Mouse (Mus musculus): ENCODE data around the gene Slc22a23.

Slc22a23 gene

DNA sequence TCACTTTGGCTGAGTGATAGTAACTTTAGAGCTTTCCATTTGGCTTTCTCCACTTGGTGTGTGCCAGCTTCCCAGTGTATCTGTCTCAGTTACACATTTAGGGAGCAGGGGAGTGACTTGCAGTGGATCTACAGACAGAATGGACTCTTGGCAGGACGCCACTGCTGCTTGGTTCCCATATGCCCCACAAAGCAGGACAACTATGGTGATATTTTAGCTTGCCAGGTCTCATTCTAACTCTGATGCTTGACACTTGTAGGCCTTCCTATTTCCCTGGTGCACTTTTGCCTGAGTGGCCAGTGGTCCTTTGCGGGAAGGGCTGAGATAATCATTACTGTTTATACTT lies 188.2 kb downstream of the Slc22a23 start:
- DNase-seq, result no peak

DNA sequence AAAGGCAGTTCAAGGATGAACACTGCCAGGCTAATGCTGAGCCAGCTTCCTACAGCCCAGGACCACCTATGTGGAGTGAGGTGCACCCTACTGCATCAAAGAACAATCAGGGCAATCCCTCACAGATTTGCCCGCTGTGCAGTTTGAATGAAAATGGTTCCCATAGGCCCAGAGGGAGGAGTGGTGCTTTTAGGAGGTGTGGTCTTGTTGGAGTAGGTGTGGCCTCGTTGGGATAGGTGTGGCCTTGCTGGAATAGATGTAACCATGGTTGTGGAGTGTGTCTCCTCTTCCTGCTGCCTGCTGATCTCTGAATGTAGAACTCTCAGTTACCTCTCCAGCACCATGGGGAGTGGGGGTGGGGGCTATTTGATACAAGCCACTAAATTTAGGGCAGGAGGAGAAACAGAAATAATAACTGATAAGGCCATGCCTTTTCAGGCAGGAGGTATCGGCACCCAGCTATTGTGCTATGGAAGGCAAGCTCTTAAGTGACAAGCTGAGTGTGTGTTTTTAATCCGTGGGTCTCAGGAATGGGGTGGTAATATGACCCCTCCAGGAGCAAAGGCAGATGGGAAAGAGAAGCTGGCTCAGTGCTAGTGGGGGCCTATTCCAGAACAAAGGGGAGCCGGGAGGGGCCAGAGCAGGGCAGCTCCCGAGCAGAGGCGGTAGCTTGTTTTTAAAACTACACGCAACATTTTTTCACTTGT lies 188.7 kb downstream of the Slc22a23 start:
- no peak for DNase-seq

DNA sequence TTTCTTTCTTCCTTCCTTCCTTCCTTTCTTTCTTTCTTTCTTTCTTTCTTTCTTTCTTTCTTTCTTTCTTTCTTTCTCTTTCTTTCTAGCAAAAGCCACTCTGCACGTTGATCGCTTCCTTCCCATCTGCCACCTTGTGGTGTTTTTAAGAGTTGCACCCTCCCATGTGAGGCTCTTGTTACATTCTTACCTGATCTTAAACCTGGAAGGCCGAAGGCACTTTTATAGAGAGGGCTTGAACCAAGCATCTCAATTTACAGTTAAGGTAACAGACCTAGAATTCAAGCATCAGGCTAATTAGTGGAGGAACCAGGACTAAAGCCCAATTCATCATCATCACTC lies 190.1 kb downstream of the Slc22a23 start:
- DNase-seq, result peak; percentile 76

DNA sequence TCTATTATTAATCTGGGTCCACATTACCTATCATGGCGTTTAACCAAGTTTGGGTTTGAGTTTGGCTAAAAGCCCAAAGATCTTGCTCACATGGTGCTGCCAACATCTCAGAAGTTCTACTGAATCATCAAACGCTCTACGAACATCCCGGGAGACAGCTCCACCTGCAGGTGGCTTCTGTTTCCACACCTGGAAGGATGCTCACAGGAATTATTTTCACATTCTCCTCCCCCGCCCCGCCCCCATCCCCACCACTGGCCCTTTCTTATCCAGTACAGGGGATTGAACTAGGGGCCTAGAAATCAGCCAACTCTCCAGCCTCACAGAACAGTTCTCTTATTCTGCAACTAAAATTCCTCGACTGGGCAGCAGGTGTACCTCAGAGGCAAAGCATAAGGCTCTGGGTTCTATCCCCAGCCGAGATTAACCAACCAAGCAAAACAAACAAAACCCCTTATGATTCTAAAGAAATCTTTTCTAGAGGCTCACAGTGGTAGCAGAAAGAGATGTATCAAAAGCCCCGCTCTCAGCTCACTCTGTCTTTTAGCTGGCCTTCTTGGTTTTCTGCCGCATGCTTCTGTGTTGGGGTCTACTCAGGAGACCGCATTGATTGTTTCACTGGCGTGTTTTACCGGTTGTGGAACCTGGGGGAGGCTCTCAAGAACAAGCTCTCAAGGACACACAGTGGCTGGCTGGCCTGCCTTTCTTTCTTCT lies 190.6 kb downstream of the Slc22a23 start:
- DNase-seq, result peak; percentile 87

GRCm38 (mm10) chr13:34153254-34154011 lies 191.5 kb downstream of the Slc22a23 start:
- no peak for DNase-seq

GRCm38 (mm10) chr13:34152695-34153094 lies 192.3 kb downstream of the Slc22a23 start:
- no peak for DNase-seq

DNA sequence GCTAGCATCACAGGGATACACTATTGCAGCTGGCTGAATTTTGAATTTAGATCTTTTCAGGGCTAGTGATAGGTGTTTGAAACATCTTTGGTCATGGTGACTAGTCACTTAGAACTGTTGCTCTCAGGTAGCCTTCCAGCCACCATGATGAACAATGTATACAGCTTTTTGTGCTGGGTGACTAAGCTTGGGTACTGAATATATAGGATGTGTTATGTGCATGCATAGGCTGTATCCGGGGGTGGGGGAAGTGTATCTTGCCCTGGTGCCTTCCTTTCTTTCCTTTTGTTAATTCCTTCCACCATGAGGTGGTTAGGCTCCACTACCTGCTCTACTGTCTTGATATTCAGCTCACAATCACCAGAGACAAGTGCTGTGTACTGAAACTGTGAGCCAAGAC lies 193.6 kb downstream of the Slc22a23 start:
- no peak for DNase-seq

GRCm38 (mm10) chr13:34150271-34151027 lies 194.5 kb downstream of the Slc22a23 start:
- DNase-seq, result no peak

DNA sequence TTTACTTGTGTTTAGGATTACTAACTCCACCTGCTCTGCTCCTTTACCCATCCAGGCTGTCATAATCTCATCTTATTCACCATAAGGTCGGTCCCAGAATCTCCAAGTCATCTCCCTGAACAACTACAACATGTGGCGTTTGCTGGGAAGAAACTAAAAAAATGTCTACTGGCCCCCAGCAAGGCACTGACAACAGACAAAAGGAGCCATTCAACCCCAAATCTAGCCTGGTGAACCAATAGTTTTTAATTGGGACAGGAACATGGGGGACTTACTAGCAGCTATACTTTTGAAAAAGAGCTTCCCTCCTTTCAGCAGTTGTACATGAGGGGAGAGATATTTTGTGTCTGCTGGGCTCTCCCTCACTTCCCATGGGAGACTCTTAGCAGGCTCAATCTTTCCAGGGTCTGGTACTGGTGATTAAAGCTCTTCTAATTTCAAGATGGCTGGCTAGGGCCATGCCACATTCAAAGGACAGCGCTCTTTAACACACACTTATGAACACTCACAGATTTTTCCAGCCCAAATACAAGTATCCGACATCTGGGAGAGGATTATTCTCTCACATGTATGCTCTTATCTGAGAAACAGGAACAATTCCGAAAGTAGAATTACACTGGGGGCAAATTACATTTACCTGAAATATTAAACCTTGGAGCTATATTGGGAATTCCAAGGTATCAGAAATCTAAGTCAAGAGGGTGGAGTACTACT lies 195.4 kb downstream of the Slc22a23 start:
- DNase-seq, result no peak

DNA sequence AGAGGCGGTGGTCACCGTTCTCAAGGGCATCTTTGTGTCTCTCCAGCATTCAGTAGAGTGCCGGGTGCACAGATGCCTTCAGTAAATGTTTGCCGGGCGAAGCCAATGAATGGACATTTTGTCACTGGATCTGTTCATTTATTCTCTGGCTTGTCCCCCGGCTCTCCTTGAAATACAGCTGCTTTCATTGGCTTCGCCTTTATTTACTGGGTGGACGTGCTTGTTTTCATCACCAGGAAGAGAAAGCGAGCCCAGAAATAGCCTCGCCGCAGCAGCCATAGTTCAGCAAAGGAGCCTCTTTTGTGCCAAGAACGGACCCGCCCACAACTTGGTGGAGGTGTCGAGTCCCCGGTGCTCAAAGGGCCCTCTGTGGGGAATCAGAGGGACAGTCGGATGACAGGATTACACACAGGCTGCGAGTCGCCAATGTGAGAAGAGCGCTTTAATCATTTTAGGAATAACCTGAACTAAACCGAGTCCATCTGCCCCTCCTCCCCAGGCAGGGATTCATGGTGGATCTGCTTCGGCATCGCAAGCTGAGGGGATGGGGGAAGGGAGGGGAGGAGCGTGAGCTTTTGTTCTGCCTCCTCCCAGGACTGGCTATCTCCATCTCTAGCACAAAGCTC lies 196.1 kb downstream of the Slc22a23 start:
- peak; percentile 59 for DNase-seq

DNA sequence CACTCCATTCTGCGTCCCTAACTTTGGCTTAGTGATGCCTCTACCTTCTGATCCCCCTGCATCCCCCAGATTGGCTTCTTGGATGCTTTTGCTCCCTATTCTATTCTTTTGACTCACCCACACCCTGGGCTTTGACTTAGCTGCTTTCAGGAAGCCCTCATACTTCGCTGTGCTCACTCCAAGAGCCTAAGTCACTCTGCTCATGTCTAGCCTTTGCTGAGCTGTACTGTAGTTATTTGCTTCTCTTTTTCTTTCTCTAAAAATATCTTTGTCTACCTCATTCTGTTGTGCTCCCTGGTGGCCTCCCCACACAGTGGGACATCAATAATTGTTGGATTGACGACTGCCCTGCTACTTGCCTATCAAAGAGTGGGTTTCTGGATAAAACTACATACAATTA lies 196.8 kb downstream of the Slc22a23 start:
- DNase-seq, result no peak

DNA sequence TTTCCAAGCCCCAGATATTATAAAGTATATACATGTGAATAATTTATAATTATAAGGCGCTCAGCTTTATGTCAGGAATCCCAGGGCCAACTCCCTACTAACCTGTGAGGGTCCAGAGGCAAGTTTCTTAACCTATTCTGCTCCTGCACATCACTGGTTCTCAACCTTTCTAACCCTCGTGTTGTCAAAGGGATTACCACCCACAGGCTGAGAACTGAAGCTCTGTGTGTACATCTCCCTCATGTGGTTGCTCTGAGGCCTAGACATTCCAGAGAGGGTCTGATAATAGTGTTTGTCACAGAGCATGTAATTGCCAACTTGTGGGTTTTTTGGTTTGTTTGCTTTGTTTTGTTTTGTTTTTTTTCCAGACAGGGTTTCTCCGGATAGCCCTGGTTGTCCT lies 198.1 kb downstream of the Slc22a23 start:
- DNase-seq, result peak; percentile 15

DNA sequence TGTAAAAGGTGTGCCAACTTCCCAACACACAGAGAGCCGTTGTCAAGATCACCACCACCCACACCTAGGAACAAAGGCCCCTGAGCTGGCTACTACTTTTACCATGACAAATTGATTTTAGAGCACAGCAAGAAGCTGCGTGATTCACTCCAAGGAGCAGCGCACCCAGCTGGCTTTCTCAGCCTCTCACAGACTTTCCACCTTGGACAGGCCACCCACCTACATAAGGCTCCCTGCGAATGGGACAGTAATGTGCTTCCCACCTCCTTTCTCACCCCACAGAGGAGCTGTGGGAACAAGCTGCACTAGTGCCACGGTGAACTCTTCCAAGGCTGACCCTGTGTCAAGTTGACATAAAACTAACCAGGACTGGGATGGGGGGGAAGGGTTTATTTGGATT lies 201.6 kb downstream of the Slc22a23 start:
- no peak for DNase-seq

GRCm38 (mm10) chr13:34136605-34137004 lies 208.4 kb downstream of the Slc22a23 start:
- DNase-seq, result no peak

- DNase-seq, result no peak
These were observed 210.7 kb downstream of the Slc22a23 start for GRCm38 (mm10) chr13:34134276-34134675.

DNA sequence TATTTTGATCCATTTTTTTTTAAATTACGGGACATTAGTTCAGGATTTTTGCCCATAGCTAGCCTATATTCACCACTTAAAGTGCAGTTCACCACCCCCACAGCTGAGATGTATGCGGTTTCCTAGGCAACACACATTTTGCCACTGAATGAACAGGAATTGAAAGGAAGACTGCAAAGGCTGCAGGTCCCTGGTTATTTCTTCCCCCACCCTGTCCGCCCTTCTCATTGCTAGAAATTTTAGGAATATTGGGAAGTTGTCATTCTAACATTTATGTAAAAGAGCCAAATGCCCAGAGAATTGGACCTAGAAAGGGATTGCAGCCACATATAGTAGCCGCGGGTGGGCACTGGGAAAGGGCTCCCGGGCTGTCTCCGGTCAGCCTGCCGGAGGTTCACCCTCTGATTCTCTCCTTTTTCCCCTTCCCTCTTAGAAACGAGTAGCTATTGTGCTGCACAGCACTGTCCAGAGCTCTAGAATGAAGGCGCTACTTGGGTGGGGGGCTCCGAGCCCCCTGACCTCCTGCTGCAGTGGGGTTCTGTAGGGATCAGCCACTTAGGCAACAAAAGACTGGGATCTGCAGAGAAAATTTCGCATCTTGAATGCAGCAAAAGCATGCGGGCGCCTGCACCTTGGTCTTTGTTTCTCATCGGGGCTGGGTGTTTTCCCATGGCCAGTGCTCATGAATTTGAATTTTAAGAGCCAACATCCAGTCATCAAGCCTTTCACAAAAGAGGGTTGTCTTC lies 211.5 kb downstream of the Slc22a23 start:
- no peak for DNase-seq

GRCm38 (mm10) chr13:34132875-34133274 lies 212.1 kb downstream of the Slc22a23 start:
- DNase-seq, result no peak

GRCm38 (mm10) chr13:34132299-34132698 lies 212.7 kb downstream of the Slc22a23 start:
- no peak for DNase-seq

DNA sequence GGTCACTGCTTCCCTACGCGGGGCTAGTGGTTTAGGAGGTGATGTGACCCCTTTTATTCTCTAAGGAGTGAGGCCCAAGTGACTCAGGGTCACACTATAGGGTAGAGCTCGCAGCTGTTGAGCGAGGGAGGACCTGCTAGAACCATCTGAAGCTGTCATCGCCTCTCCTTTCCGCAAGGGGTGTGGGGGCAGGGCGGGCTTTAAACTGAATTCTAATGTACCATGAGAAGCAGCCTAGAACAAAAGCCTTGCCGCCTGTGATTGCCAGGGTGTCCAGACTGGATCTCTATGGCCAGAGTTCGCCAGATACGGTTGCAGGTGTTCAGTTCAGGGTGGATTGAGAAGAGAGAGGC lies 213.3 kb downstream of the Slc22a23 start:
- DNase-seq, result peak; percentile 76

GRCm38 (mm10) chr13:34131011-34131707 lies 213.8 kb downstream of the Slc22a23 start:
- DNase-seq, result peak; percentile 71

GRCm38 (mm10) chr13:34130226-34130731 lies 214.7 kb downstream of the Slc22a23 start, which contains the start of gene Tubb2b:
TSS of gene Tubb2b (minus strand) at chr13:34130466.
- DNase-seq, result peak; percentile 70
